Mouse (Mus musculus): ENCODE data around the gene Clasp1.

DNA sequence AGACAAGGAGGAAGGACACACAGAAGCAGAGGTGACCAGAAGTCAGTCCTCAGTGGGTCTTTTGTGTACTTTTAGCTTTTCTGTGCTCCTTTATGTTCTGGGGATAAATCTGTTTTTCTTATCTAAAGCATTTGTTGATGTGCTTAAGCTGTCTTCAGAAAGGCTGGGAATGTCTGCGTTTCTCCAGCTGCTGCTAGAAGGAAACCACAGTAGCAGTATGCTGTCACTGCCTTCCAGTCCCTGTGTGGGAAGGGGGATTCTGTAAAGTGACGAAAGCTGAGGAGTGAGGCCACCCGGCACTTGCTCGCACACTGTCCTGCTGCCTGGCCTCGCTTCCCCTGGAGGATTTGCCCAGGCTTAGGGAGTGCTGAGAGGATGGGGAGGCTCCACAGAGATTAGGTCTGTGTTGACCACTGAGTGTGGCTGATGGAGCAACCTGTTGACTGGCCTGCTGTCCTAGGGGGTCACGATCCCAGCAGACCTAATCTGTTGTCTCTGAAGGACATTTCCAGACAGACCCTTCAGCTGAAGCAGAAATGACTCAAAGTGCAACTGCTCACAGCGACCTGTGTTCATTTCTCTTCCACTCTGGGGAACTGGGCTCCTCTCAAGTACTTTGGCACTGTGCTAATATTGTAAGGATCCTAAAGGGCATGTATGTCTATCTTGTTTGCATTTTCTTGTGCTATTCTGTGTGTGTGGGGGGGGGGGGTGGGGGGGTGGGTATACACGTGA, 93.6 kb downstream of the Clasp1 start:
- TF ChIP-seq POLR2A (IDR thresholded peaks at IDR 0.05; ENCODE audit: insufficient read depth, low read depth, low read length) (no peak), CTCF (IDR thresholded peaks at IDR 0.05; ENCODE audit: insufficient read depth, low read depth, low read length) (no peak)

Measured in olfactory bulb, adult 2 months (tissue).